Mouse (Mus musculus) forebrain, embryonic 15.5 days (tissue): ENCODE measurements around the gene Lce1k. TPM values are rescaled to one million over a fixed set of nuclear protein-coding genes. Genes with fewer than 3 reads are reported as not detected.
"Not testable (repeated sequence)": the region's sequence is repeated elsewhere in the genome, so short reads cannot be mapped to it uniquely, and the experiment has no call there.

Experiments used
- ATAC-seq: fragments of 200-750 bp; cut with Nextera tagmentation; replicated peaks from 2 replicates; pipeline ENCODE4 v1.8.0; 2017; ENCODE audit warnings: mild to moderate bottlenecking, moderate TSS enrichment, moderate library complexity
- H3K27ac ChIP-seq: fragments of 300-500 bp; sonication (generic); replicated peaks from 2 replicates; pipeline ENCODE4 v1.5.1; 2015; ENCODE audit warnings: mild to moderate bottlenecking, inconsistent platforms
- H3K27me3 ChIP-seq: fragments of 300-500 bp; sonication (generic); 2 replicates; pipeline ENCODE4 v1.6.1; 2015; ENCODE audit warnings: inconsistent platforms
- H3K36me3 ChIP-seq: fragments of 300-500 bp; sonication (generic); 2 replicates; pipeline ENCODE4 v1.6.1; 2015; ENCODE audit warnings: mild to moderate bottlenecking, inconsistent platforms
- H3K4me1 ChIP-seq: fragments of 300-500 bp; sonication (generic); 2 replicates; pipeline ENCODE4 v1.6.1; 2015; ENCODE audit warnings: inconsistent platforms
- H3K4me2 ChIP-seq: fragments of 300-500 bp; sonication (generic); replicated peaks from 2 replicates; pipeline ENCODE4 v1.6.1; 2015; ENCODE audit warnings: mild to moderate bottlenecking, inconsistent platforms
- H3K4me3 ChIP-seq: fragments of 300-500 bp; sonication (generic); 2 replicates; pipeline ENCODE4 v1.5.1; 2015; ENCODE audit warnings: mild to moderate bottlenecking, inconsistent platforms
- H3K9ac ChIP-seq: fragments of 300-500 bp; sonication (generic); replicated peaks from 2 replicates; pipeline ENCODE4 v1.6.1; 2015; ENCODE audit warnings: mild to moderate bottlenecking, inconsistent platforms
- H3K9me3 ChIP-seq: fragments of 300-500 bp; sonication (generic); 2 replicates; pipeline ENCODE4 v1.6.1; 2016; ENCODE audit warnings: inconsistent platforms
- WGBS: fragments of 180-500 bp; shearing (Covaris S2); methylation state at CpG from one replicate; pipeline ENCODE4 v1.1.7; 2015; ENCODE audit warnings: mixed read lengths; 5-methylcytosine and 5-hydroxymethylcytosine counted together
- polyA plus RNA-seq: library from polyadenylated mRNA; unstranded; fragments of >200 nt; fragmentation: Nextera tagmentation; extraction: Ambion mirVana; gene quantifications from 2 replicates; pipeline ENCODE4 v1.2.1, GENCODE M21; 2015

Lce1k gene
- not detected in 2 replicates for polyA plus RNA-seq

DNA sequence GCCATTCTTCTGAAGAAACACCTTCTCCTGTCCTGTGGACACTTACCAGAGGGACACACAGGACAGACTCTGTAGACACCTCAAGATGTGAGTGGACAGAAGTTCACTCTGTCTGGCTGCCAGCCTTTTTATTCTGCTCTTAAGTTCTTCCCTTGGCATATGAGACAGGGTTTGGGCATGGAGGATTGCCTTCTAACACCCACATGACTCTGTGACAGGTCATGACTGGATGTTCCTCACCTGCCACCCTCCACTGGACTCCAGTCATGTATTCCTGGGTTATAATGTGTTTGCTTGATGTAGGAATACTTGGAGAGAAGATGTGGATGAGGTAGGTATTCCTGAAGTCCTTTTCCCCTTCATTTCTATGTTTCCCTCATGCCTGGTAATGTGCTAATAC is at the start of gene Lce1k:
Lce1k (minus strand) TSS at position 101 of the 400 bp plus-strand sequence.
- Histone ChIP-seq H3K4me2 (no peak within 1 kb of the TSS), H3K27ac (no peak within 1 kb of the TSS), H3K9me3 (no peaks in the 10 kb centered on the region), H3K36me3 (no peaks in the 10 kb centered on the region), H3K4me3 (no peak within 1 kb of the TSS), H3K4me1 (no peaks in the 10 kb centered on the region), H3K27me3 (no peaks in the 10 kb centered on the region), H3K9ac (no peak within 1 kb of the TSS)
- ATAC-seq, result no peak

DNA sequence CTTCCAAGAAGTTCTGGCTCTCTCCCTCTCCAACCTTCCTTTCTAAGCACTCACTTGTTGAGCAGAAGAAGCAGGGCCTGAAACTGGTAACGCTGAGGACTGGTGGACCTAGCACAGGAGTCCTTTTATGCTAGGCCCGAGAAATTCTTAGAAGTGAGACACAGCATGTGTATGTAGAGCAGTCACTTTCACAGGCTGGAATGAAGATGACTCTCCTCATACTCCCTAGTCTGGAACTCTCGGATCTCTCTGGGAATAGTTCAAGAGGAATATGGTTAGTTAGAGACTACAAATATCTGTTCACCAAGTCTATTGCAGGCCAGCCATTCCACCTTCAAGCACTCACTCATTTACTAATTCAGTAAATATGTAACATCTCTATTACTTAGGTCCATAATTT is 43.5 kb upstream of the Lce1k start, which contains the start of gene Lce1l:
Lce1l (minus strand) TSS at position 101 of the 400 bp plus-strand sequence.
- no peak for ATAC-seq
- H3K27me3 ChIP-seq, result no peaks in the 10 kb centered on the region
- no peaks in the 10 kb centered on the region for H3K4me1 ChIP-seq
- H3K9me3 ChIP-seq, result no peaks in the 10 kb centered on the region
- H3K4me2 ChIP-seq, result no peak within 1 kb of the TSS
- no peak within 1 kb of the TSS for H3K4me3 ChIP-seq
- no peaks in the 10 kb centered on the region for H3K36me3 ChIP-seq
- WGBS, result 90% methylated on average over 3 of the region's 3 CpGs
- no peak within 1 kb of the TSS for H3K27ac ChIP-seq
- H3K9ac ChIP-seq, result no peak within 1 kb of the TSS

DNA sequence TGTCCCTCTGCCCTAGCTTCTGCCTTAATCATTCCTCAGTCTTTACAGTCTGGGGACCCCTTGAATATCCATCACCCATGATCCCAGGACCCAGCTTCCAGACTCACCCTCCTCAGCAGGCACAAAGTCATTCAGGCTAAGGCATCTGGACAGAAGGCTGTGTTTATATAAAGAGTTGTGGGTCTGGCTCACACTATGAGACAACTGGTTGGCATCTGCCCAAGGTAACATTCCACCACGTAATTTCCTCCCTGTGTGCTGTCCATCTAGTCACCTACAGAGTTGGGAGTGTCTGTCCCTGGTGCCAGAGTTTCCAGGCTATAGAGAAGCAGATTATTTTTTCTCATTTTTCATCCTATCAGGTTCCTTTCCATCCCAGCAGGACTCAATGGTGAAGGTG is 19.4 kb upstream of the Lce1k start, which contains the start of gene Kprp:
Kprp (minus strand) TSS at position 140 of the 400 bp plus-strand sequence.
- H3K4me3 ChIP-seq, result no peak within 1 kb of the TSS
- H3K4me1 ChIP-seq, result no peaks in the 10 kb centered on the region
- H3K9me3 ChIP-seq, result no peaks in the 10 kb centered on the region
- WGBS, result 45% methylated on average over 1 of the region's 1 CpGs
- ATAC-seq, result no peak
- H3K27me3 ChIP-seq, result no peaks in the 10 kb centered on the region
- no peak within 1 kb of the TSS for H3K4me2 ChIP-seq
- no peak within 1 kb of the TSS for H3K27ac ChIP-seq
- no peaks in the 10 kb centered on the region for H3K36me3 ChIP-seq
- H3K9ac ChIP-seq, result no peak within 1 kb of the TSS

DNA sequence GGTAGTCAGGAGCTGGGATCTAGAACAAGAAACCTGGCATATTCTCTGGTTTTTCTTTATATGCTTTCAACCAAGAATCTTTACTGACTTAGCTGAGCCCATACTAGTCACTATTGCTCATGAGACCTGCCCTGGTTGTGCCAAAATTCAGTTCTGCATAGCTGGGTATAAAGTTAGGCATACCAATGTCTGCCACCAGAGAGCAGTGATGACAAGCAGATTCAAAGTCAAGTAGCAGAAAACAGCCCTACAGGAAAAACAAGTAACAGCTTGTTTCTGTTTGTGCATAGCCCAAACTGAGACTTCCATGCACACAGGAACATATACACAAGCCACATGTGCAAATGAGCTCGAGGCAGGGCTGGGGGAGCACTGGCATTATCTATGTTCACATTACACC is 18.1 kb upstream of the Lce1k start:
- H3K27me3 ChIP-seq, result no peaks in the 10 kb centered on the region
- no peaks in the 10 kb centered on the region for H3K9me3 ChIP-seq
- no peak overlapping the region for H3K4me3 ChIP-seq
- H3K36me3 ChIP-seq, result no peaks in the 10 kb centered on the region
- no peak overlapping the region for H3K27ac ChIP-seq
- ATAC-seq, result no peak
- H3K4me1 ChIP-seq, result no peaks in the 10 kb centered on the region
- H3K4me2 ChIP-seq, result no peak overlapping the region
- H3K9ac ChIP-seq, result no peak overlapping the region
- 29% methylated on average over 1 of the region's 1 CpGs for WGBS

DNA sequence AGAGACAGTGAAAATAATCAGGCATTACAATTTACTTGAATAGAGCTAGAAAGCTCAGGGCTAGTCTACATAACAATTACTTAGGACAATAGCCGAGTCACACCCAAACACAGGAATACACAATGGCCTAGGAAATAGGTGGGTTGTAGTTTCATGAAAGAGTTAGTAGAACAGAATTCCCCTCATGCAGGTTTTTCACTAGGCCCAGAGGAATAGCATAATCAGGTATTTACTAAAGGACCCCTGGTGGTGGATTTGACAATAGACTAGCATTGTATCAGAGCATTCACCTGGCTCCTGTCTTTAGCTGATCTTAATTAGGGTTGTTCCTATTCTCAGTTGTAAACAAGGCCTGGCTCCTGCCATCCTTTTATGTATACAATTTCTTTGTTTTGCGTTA is 8.3 kb upstream of the Lce1k start:
- not testable (repeated sequence) for H3K9me3 ChIP-seq, H3K27me3 ChIP-seq, H3K9ac ChIP-seq, H3K4me1 ChIP-seq, H3K4me2 ChIP-seq, H3K36me3 ChIP-seq, ATAC-seq, H3K27ac ChIP-seq, H3K4me3 ChIP-seq
- WGBS, result 97% methylated on average over 2 of the region's 2 CpGs

DNA sequence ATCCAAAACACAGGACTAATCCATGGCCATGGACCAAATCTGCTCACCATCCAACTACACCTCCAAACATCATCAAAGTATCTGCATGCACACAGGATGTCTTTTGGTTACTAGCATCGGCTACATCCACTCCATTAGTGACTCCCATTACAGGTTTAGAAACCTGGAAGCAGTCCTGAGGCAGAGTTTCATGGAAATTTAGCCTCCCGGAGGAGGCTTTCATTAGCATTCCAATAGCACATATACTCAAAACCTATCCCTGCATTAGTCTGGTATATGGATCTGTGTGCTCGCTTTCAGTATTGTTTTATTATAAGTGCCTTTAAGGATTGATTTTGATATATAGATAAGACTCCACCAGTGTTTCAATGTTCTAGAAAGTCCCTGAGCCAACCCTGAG is 7.9 kb upstream of the Lce1k start:
- Histone ChIP-seq H3K36me3 (no peaks in the 10 kb centered on the region), H3K9me3 (no peaks in the 10 kb centered on the region), H3K4me3 (no peak overlapping the region), H3K4me2 (no peak overlapping the region), H3K27me3 (no peaks in the 10 kb centered on the region), H3K27ac (no peak overlapping the region), H3K9ac (no peak overlapping the region), H3K4me1 (no peaks in the 10 kb centered on the region)
- 91% methylated on average over 3 of the region's 3 CpGs for WGBS
- no peak for ATAC-seq

DNA sequence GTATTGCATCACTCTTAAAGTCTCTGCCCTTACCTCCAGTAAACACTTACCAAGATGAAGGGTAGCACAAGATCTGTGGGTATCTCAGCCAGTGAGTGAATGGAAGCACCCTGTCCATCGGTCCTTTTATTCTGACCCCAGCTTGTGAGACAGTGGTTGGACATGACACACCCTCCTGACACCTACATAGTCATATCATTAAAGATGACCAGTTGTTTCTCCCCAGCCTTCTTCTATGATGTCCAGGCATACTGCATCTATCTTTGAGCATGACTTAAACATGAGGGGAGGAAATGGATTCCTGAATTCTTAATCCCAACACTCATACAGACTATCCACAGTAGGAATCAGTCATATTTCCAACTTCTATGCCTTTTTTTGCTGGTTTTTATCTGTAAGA is 17.3 kb downstream of the Lce1k start, which contains the start of gene Lce1j:
Lce1j (minus strand) TSS at position 101 of the 400 bp plus-strand sequence.
- no peak for ATAC-seq
- no peak within 1 kb of the TSS for H3K9ac ChIP-seq
- no peaks in the 10 kb centered on the region for H3K9me3 ChIP-seq
- H3K4me3 ChIP-seq, result no peak within 1 kb of the TSS
- H3K27me3 ChIP-seq, result no peaks in the 10 kb centered on the region
- H3K4me2 ChIP-seq, result no peak within 1 kb of the TSS
- no peak within 1 kb of the TSS for H3K27ac ChIP-seq
- no peaks in the 10 kb centered on the region for H3K36me3 ChIP-seq
- no peaks in the 10 kb centered on the region for H3K4me1 ChIP-seq
- 100% methylated on average over 1 of the region's 1 CpGs for WGBS

DNA sequence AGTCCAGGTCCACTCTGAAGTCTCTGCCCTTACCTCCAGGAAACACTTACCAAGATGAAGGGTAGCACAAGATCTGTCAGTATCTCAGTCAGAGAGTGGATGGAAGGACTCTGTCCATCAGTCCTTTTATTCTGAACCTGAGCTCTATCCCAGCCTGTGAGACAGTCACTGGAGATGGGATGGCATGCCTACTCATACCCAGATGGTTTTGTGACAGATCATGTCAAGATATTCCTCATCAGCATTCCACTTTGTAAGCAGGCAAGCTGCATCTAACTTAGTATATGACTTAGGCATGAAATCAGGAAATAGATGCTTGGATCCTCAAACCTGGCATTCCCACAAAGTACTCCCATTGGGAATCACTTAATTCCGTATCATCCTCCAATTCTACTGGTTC is 28.9 kb downstream of the Lce1k start, which contains the start of gene Lce1i:
Lce1i (minus strand) TSS at position 101 of the 400 bp plus-strand sequence.
- H3K27me3 ChIP-seq, result no peaks in the 10 kb centered on the region
- no peak within 1 kb of the TSS for H3K27ac ChIP-seq
- H3K9ac ChIP-seq, result no peak within 1 kb of the TSS
- H3K36me3 ChIP-seq, result no peaks in the 10 kb centered on the region
- ATAC-seq, result no peak
- 89% methylated on average over 1 of the region's 1 CpGs for WGBS
- no peak within 1 kb of the TSS for H3K4me3 ChIP-seq
- no peaks in the 10 kb centered on the region for H3K4me1 ChIP-seq
- no peaks in the 10 kb centered on the region for H3K9me3 ChIP-seq
- H3K4me2 ChIP-seq, result no peak within 1 kb of the TSS

DNA sequence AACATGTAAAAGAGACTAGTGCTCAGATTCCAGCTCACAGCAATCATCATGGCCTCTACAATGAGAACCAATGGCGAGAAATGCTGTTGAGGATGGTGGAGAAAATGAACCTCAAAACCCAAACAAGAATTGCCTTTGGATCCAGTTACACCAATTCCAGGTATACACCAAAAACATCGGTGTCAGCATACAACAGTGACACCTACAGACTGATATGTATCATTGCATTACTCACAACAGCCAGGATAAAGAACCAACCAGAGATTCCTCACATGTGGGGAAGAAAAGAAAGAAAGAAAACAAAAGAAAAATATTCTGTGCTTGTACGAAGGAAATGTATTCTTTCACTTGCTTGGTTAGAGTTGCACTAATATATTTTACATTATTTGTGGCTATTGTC is 36.1 kb downstream of the Lce1k start:
- 22% methylated on average over 3 of the region's 3 CpGs for WGBS
- ATAC-seq, result no peak
- no peaks in the 10 kb centered on the region for H3K36me3 ChIP-seq
- H3K9ac ChIP-seq, result no peak overlapping the region
- H3K27me3 ChIP-seq, result no peaks in the 10 kb centered on the region
- no peaks in the 10 kb centered on the region for H3K9me3 ChIP-seq
- no peak overlapping the region for H3K4me3 ChIP-seq
- H3K4me2 ChIP-seq, result no peak overlapping the region
- no peaks in the 10 kb centered on the region for H3K4me1 ChIP-seq
- H3K27ac ChIP-seq, result no peak overlapping the region

DNA sequence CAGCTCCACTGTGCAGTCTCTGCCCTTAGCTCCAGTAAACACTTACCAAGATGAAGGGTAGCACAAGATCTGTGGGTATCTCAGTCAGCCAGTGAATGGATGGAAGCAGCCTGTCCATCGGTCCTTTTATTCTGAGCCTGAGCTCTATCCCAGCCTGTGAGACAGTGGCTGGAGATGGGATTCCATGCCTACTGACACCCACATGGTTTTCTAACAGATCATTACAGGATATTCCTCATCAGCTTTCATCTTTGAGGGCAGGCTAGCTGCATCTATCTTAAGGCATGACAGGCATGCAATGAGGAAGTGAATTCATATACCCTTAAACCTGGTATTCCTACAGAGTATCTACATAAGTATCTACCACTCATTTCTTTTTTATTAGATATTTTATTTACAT is 42.7 kb downstream of the Lce1k start, which contains the start of gene Lce1h:
Lce1h (minus strand) TSS at position 101 of the 400 bp plus-strand sequence.
- no peaks in the 10 kb centered on the region for H3K27me3 ChIP-seq

More for the DNA sequence above, 42.7 kb downstream of the Lce1k start, which contains the start of gene Lce1h:
- WGBS, result 97% methylated on average over 1 of the region's 1 CpGs
- no peak for ATAC-seq
- no peaks in the 10 kb centered on the region for H3K9me3 ChIP-seq
- H3K4me1 ChIP-seq, result no peaks in the 10 kb centered on the region
- H3K4me3 ChIP-seq, result no peak within 1 kb of the TSS
- no peak within 1 kb of the TSS for H3K9ac ChIP-seq
- H3K4me2 ChIP-seq, result no peak within 1 kb of the TSS
- no peak within 1 kb of the TSS for H3K27ac ChIP-seq
- no peaks in the 10 kb centered on the region for H3K36me3 ChIP-seq

Other genes starting within 250 kb of the Lce1k start
- not detected in 2 replicates for gene Ivl, start 234.2 kb downstream of the Lce1k start, polyA plus RNA-seq
- gene Smcp, start 218.9 kb downstream of the Lce1k start, polyA plus RNA-seq, result not detected in 2 replicates
- gene 2210017I01Rik, start 200.4 kb downstream of the Lce1k start, polyA plus RNA-seq, result not detected in 2 replicates
- gene Lce6a, start 186.2 kb downstream of the Lce1k start, polyA plus RNA-seq, result not detected in 2 replicates
- gene Lce1a1, start 159.6 kb downstream of the Lce1k start, polyA plus RNA-seq, result not detected in 2 replicates
- gene Lce1b, start 151.0 kb downstream of the Lce1k start, polyA plus RNA-seq, result not detected in 2 replicates
- gene Lce1a2, start 137.6 kb downstream of the Lce1k start, polyA plus RNA-seq, result not detected in 2 replicates
- not detected in 2 replicates for gene Lce1c, start 128.6 kb downstream of the Lce1k start, polyA plus RNA-seq
- not detected in 2 replicates for gene Lce1d, start 120.7 kb downstream of the Lce1k start, polyA plus RNA-seq
- gene Lce1e, start 98.8 kb downstream of the Lce1k start, polyA plus RNA-seq, result not detected in 2 replicates
- gene Lce1f, start 87.5 kb downstream of the Lce1k start, polyA plus RNA-seq, result not detected in 2 replicates
- gene Gm38119, start 68.8 kb downstream of the Lce1k start, polyA plus RNA-seq, result not detected in 2 replicates
- gene Lce1g, start 55.6 kb downstream of the Lce1k start, polyA plus RNA-seq, result not detected in 2 replicates
- not detected in 2 replicates for gene Lce1h, start 42.8 kb downstream of the Lce1k start, polyA plus RNA-seq
- gene Lce1i, start 29.0 kb downstream of the Lce1k start, polyA plus RNA-seq, result not detected in 2 replicates
- gene Lce1j, start 17.4 kb downstream of the Lce1k start, polyA plus RNA-seq, result not detected in 2 replicates
- not detected in 2 replicates for gene Kprp, start 19.4 kb upstream of the Lce1k start, polyA plus RNA-seq
- not detected in 2 replicates for gene Lce1l, start 43.4 kb upstream of the Lce1k start, polyA plus RNA-seq
- not detected in 2 replicates for gene 2310050C09Rik, start 62.3 kb upstream of the Lce1k start, polyA plus RNA-seq
- not detected in 2 replicates for gene Lce3a, start 118.3 kb upstream of the Lce1k start, polyA plus RNA-seq
- gene Lce3b, start 125.1 kb upstream of the Lce1k start, polyA plus RNA-seq, result not detected in 2 replicates
- gene Lce3c, start 136.6 kb upstream of the Lce1k start, polyA plus RNA-seq, result not detected in 2 replicates
- not detected in 2 replicates for gene Lce3d, start 149.5 kb upstream of the Lce1k start, polyA plus RNA-seq
- not detected in 2 replicates for gene Lce3e, start 159.2 kb upstream of the Lce1k start, polyA plus RNA-seq
- not detected in 2 replicates for gene Lce3f, start 184.3 kb upstream of the Lce1k start, polyA plus RNA-seq
- 0.27 TPM in 1 of 2 replicates, not detected in the other for gene Crct1, start 207.8 kb upstream of the Lce1k start, polyA plus RNA-seq
- gene Lce1m, start 211.2 kb upstream of the Lce1k start, polyA plus RNA-seq, result not detected in 2 replicates